Mouse (Mus musculus) splenic B cell, adult 2 months (primary cell): ENCODE results near the gene Vps4b.
"Not testable (repeated sequence)": the region's sequence is repeated elsewhere in the genome, so short reads cannot be mapped to it uniquely, and the experiment has no call there.

Experiments used
- DNase-seq: peaks from one replicate; pipeline ENCODE4 v3.0.0-alpha.2; 2011; ENCODE audit warnings: low read depth, low spot score
- H3K27me3 ChIP-seq: 2 replicates; pipeline ENCODE4 v1.6.1; 2012; ENCODE audit warnings: mild to moderate bottlenecking, low read length, moderate library complexity, mixed read lengths; ENCODE audit not compliant: control insufficient read depth, poor library complexity, insufficient read depth, severe bottlenecking
- H3K36me3 ChIP-seq: 2 replicates; pipeline ENCODE4 v1.6.1; 2012; ENCODE audit warnings: mild to moderate bottlenecking, low read length, moderate library complexity, mixed read lengths; ENCODE audit not compliant: control insufficient read depth, poor library complexity, insufficient read depth, severe bottlenecking

Gene Vps4b

GRCm38 (mm10) chr1:106735586-106735985 is 60.9 kb downstream of the Vps4b start:
- DNase-seq: peak; percentile 78
- no peaks in the 10 kb centered on the region for H3K27me3 ChIP-seq
- 0 out of 2 replicates have a peak, but pooled peaks cover 4% of the 10 kb centered on the region for H3K36me3 ChIP-seq

- no peaks in the 10 kb centered on the region for H3K27me3 ChIP-seq
- no peak for DNase-seq
- H3K36me3 ChIP-seq: no peaks in the 10 kb centered on the region
Observed at GRCm38 (mm10) chr1:106722061-106722460, 74.5 kb downstream of the Vps4b start.

- not testable (repeated sequence) for H3K36me3 ChIP-seq, H3K27me3 ChIP-seq
Observed at GRCm38 (mm10) chr1:106717736-106718135, 78.8 kb downstream of the Vps4b start.

GRCm38 (mm10) chr1:106717071-106717601 is 79.4 kb downstream of the Vps4b start:
- no peaks in the 10 kb centered on the region for H3K27me3 ChIP-seq
- DNase-seq: peak; percentile 82
- H3K36me3 ChIP-seq: no peaks in the 10 kb centered on the region

More at GRCm38 (mm10) chr1:106717736-106718135, 78.8 kb downstream of the Vps4b start:
- not testable (repeated sequence) for DNase-seq

GRCm38 (mm10) chr1:106716141-106716540 is 80.4 kb downstream of the Vps4b start:
- H3K27me3 ChIP-seq: no peaks in the 10 kb centered on the region; the same call in 1 of the 2 replicates
- H3K36me3 ChIP-seq: no peaks in the 10 kb centered on the region
- DNase-seq: no peak

GRCm38 (mm10) chr1:106715111-106716083 is 81.1 kb downstream of the Vps4b start:
- Histone ChIP-seq H3K27me3 (no peaks in the 10 kb centered on the region; the same call in 1 of the 2 replicates), H3K36me3 (no peaks in the 10 kb centered on the region)
- no peak for DNase-seq

- H3K27me3 ChIP-seq: no peaks in the 10 kb centered on the region; the same call in 1 of the 2 replicates
- DNase-seq: peak; percentile 36
- H3K36me3 ChIP-seq: no peaks in the 10 kb centered on the region
Observed at GRCm38 (mm10) chr1:106714530-106714981, 82.0 kb downstream of the Vps4b start.
